Mouse (Mus musculus) kidney, embryonic 15.5 days (tissue): ENCODE data around the gene Ankfy1. TPM values are rescaled to one million over a fixed set of nuclear protein-coding genes. Genes with fewer than 3 reads are reported as not detected.

Source experiments
- ATAC-seq: fragments of 200-750 bp; cut with Nextera tagmentation; replicated peaks from 2 replicates; pipeline ENCODE4 v1.8.0; 2017; ENCODE audit warnings: moderate TSS enrichment; ENCODE audit not compliant: low FRiP score
- H3K27ac ChIP-seq: fragments of 300-500 bp; sonication (generic); 2 replicates; pipeline ENCODE4 v1.5.1; 2015; ENCODE audit warnings: mild to moderate bottlenecking, inconsistent platforms
- H3K27me3 ChIP-seq: fragments of 300-500 bp; sonication (generic); 2 replicates; pipeline ENCODE4 v1.6.1; 2015; ENCODE audit warnings: inconsistent platforms
- H3K36me3 ChIP-seq: fragments of 300-500 bp; sonication (generic); 2 replicates; pipeline ENCODE4 v1.6.1; 2015; ENCODE audit warnings: inconsistent platforms
- H3K4me1 ChIP-seq: fragments of 300-500 bp; sonication (generic); 2 replicates; pipeline ENCODE4 v1.6.1; 2015; ENCODE audit warnings: inconsistent platforms
- H3K4me2 ChIP-seq: fragments of 300-500 bp; sonication (generic); 2 replicates; pipeline ENCODE4 v1.6.1; 2015; ENCODE audit warnings: moderate library complexity, mild to moderate bottlenecking, inconsistent platforms
- H3K4me3 ChIP-seq: fragments of 300-500 bp; sonication (generic); replicated peaks from 2 replicates; pipeline ENCODE4 v1.5.1; 2015; ENCODE audit warnings: mild to moderate bottlenecking, inconsistent platforms
- H3K9ac ChIP-seq: fragments of 300-500 bp; sonication (generic); 2 replicates; pipeline ENCODE4 v1.6.1; 2015; ENCODE audit warnings: mild to moderate bottlenecking, inconsistent platforms
- H3K9me3 ChIP-seq: fragments of 300-500 bp; sonication (generic); replicated peaks from 2 replicates; pipeline ENCODE4 v1.6.1; 2016; ENCODE audit warnings: inconsistent platforms
- WGBS: fragments of 180-500 bp; shearing (Covaris S2); methylation state at CpG from one replicate; pipeline ENCODE4 v1.1.7; 2015; ENCODE audit warnings: mixed read lengths; 5-methylcytosine and 5-hydroxymethylcytosine counted together
- polyA plus RNA-seq: library from polyadenylated mRNA; unstranded; fragments of >200 nt; fragmentation: Nextera tagmentation; extraction: Ambion mirVana; gene quantifications from 2 replicates; pipeline ENCODE4 v1.2.1, GENCODE M21; 2015

Ankfy1 gene
- 23.1 and 23.7 TPM in 2 replicates for polyA plus RNA-seq

- Histone ChIP-seq H3K4me1 (peaks cover 39% of the 10 kb centered on the region), H3K27me3 (no peaks in the 10 kb centered on the region), H3K4me2 (peak within 1 kb of the TSS; percentile 81), H3K27ac (peak within 1 kb of the TSS; percentile 88), H3K36me3 (0 out of 2 replicates have a peak, but pooled peaks cover 7% of the 10 kb centered on the region), H3K9me3 (no peaks in the 10 kb centered on the region), H3K4me3 (peak within 1 kb of the TSS; percentile 69), H3K9ac (peak within 1 kb of the TSS; percentile 76)
- peak; percentile 96 for ATAC-seq
- WGBS, result under 1% methylated on average over 56 of the region's 56 CpGs
Measured at GRCm38 (mm10) chr11:72689551-72690510, at the start of gene Ankfy1. Gene Ankfy1, plus strand, starts transcription at chr11:72690006.

GRCm38 (mm10) chr11:72642730-72643129, 47.1 kb upstream of the Ankfy1 start:
- Histone ChIP-seq H3K9ac (no peak overlapping the region), H3K27ac (no peak overlapping the region), H3K36me3 (0 out of 2 replicates have a peak, but pooled peaks cover 4% of the 10 kb centered on the region), H3K27me3 (no peaks in the 10 kb centered on the region), H3K4me2 (no peak overlapping the region), H3K4me3 (no peak overlapping the region), H3K4me1 (peaks cover 8% of the 10 kb centered on the region), H3K9me3 (no peaks in the 10 kb centered on the region)
- ATAC-seq, result no peak
- 64% methylated on average over 4 of the region's 4 CpGs for WGBS

GRCm38 (mm10) chr11:72645386-72645785, 44.4 kb upstream of the Ankfy1 start:
- ATAC-seq, result no peak
- H3K9ac ChIP-seq, result no peak overlapping the region
- 29% methylated on average over 5 of the region's 5 CpGs for WGBS

GRCm38 (mm10) chr11:72650347-72650746, 39.5 kb upstream of the Ankfy1 start:
- H3K27me3 ChIP-seq, result no peaks in the 10 kb centered on the region
- no peaks in the 10 kb centered on the region for H3K9me3 ChIP-seq
- H3K4me1 ChIP-seq, result 0 out of 2 replicates have a peak, but pooled peaks cover 2% of the 10 kb centered on the region
- no peak overlapping the region for H3K4me2 ChIP-seq
- 77% methylated on average over 2 of the region's 2 CpGs for WGBS
- no peak overlapping the region for H3K4me3 ChIP-seq
- no peak for ATAC-seq
- no peaks in the 10 kb centered on the region for H3K36me3 ChIP-seq
- H3K9ac ChIP-seq, result no peak overlapping the region
- no peak overlapping the region for H3K27ac ChIP-seq

More at GRCm38 (mm10) chr11:72645386-72645785, 44.4 kb upstream of the Ankfy1 start:
- H3K9me3 ChIP-seq, result no peaks in the 10 kb centered on the region
- H3K4me1 ChIP-seq, result peaks cover 8% of the 10 kb centered on the region
- H3K27me3 ChIP-seq, result no peaks in the 10 kb centered on the region
- no peak overlapping the region for H3K27ac ChIP-seq
- H3K4me2 ChIP-seq, result no peak overlapping the region
- 0 out of 2 replicates have a peak, but pooled peaks cover 4% of the 10 kb centered on the region for H3K36me3 ChIP-seq
- no peak overlapping the region for H3K4me3 ChIP-seq

GRCm38 (mm10) chr11:72659918-72660317, 29.9 kb upstream of the Ankfy1 start:
- H3K4me3 ChIP-seq, result no peak overlapping the region
- no peak overlapping the region for H3K27ac ChIP-seq
- no peak for ATAC-seq
- H3K4me1 ChIP-seq, result no peaks in the 10 kb centered on the region
- H3K36me3 ChIP-seq, result 0 out of 2 replicates have a peak, but pooled peaks cover 2% of the 10 kb centered on the region
- H3K9ac ChIP-seq, result no peak overlapping the region
- H3K4me2 ChIP-seq, result no peak overlapping the region
- H3K9me3 ChIP-seq, result no peaks in the 10 kb centered on the region
- no peaks in the 10 kb centered on the region for H3K27me3 ChIP-seq

- Histone ChIP-seq H3K4me3 (no peak overlapping the region), H3K27me3 (no peaks in the 10 kb centered on the region), H3K36me3 (0 out of 2 replicates have a peak, but pooled peaks cover 2% of the 10 kb centered on the region), H3K27ac (no peak overlapping the region), H3K4me2 (no peak overlapping the region), H3K4me1 (no peaks in the 10 kb centered on the region), H3K9me3 (no peaks in the 10 kb centered on the region), H3K9ac (no peak overlapping the region)
- WGBS, result 96% methylated on average over 1 of the region's 1 CpGs
- ATAC-seq, result no peak
Measured at GRCm38 (mm10) chr11:72660359-72660758, 29.4 kb upstream of the Ankfy1 start.

- H3K27me3 ChIP-seq, result no peaks in the 10 kb centered on the region
- H3K9ac ChIP-seq, result no peak overlapping the region
- no peaks in the 10 kb centered on the region for H3K9me3 ChIP-seq
- 0 out of 2 replicates have a peak, but pooled peaks cover 5% of the 10 kb centered on the region for H3K36me3 ChIP-seq
- H3K27ac ChIP-seq, result no peak overlapping the region
- no peak overlapping the region for H3K4me2 ChIP-seq
- no peak overlapping the region for H3K4me3 ChIP-seq
- H3K4me1 ChIP-seq, result no peaks in the 10 kb centered on the region
- no peak for ATAC-seq
- 87% methylated on average over 4 of the region's 4 CpGs for WGBS
Measured at GRCm38 (mm10) chr11:72664641-72665040, 25.2 kb upstream of the Ankfy1 start.

- Histone ChIP-seq H3K9ac (no peak overlapping the region), H3K4me1 (no peaks in the 10 kb centered on the region), H3K4me3 (no peak overlapping the region), H3K27me3 (no peaks in the 10 kb centered on the region), H3K36me3 (0 out of 2 replicates have a peak, but pooled peaks cover 10% of the 10 kb centered on the region), H3K27ac (no peak overlapping the region), H3K4me2 (no peak overlapping the region), H3K9me3 (no peaks in the 10 kb centered on the region)
- no peak for ATAC-seq
Measured at GRCm38 (mm10) chr11:72670634-72671033, 19.2 kb upstream of the Ankfy1 start.

GRCm38 (mm10) chr11:72671294-72671988, 18.4 kb upstream of the Ankfy1 start:
- H3K4me3 ChIP-seq, result no peak overlapping the region
- WGBS, result 84% methylated on average over 6 of the region's 6 CpGs
- no peak overlapping the region for H3K4me2 ChIP-seq
- H3K27ac ChIP-seq, result no peak overlapping the region
- ATAC-seq, result no peak
- H3K27me3 ChIP-seq, result no peaks in the 10 kb centered on the region
- H3K9me3 ChIP-seq, result no peaks in the 10 kb centered on the region
- H3K36me3 ChIP-seq, result 0 out of 2 replicates have a peak, but pooled peaks cover 10% of the 10 kb centered on the region
- no peaks in the 10 kb centered on the region for H3K4me1 ChIP-seq
- no peak overlapping the region for H3K9ac ChIP-seq

GRCm38 (mm10) chr11:72672438-72672837, 17.4 kb upstream of the Ankfy1 start:
- Histone ChIP-seq H3K36me3 (0 out of 2 replicates have a peak, but pooled peaks cover 8% of the 10 kb centered on the region), H3K4me3 (no peak overlapping the region), H3K27ac (no peak overlapping the region), H3K27me3 (no peaks in the 10 kb centered on the region), H3K9ac (no peak overlapping the region), H3K4me1 (no peaks in the 10 kb centered on the region), H3K9me3 (no peaks in the 10 kb centered on the region), H3K4me2 (no peak overlapping the region)
- no peak for ATAC-seq
- WGBS, result 80% methylated on average over 1 of the region's 1 CpGs

- Histone ChIP-seq H3K27ac (no peak overlapping the region), H3K4me2 (no peak overlapping the region), H3K27me3 (no peaks in the 10 kb centered on the region), H3K4me3 (no peak overlapping the region), H3K9ac (no peak overlapping the region), H3K9me3 (no peaks in the 10 kb centered on the region), H3K4me1 (no peaks in the 10 kb centered on the region), H3K36me3 (peaks cover 9% of the 10 kb centered on the region; the same call in 1 of the 2 replicates)
- no peak for ATAC-seq
- WGBS, result 91% methylated on average over 2 of the region's 2 CpGs
Measured at GRCm38 (mm10) chr11:72675280-72675679, 14.5 kb upstream of the Ankfy1 start.

GRCm38 (mm10) chr11:72680726-72681125, 9.1 kb upstream of the Ankfy1 start:
- ATAC-seq, result no peak
- no peak overlapping the region for H3K4me3 ChIP-seq
- H3K27me3 ChIP-seq, result no peaks in the 10 kb centered on the region
- H3K9ac ChIP-seq, result no peak overlapping the region
- no peak overlapping the region for H3K27ac ChIP-seq
- H3K4me2 ChIP-seq, result no peak overlapping the region
- no peaks in the 10 kb centered on the region for H3K9me3 ChIP-seq
- H3K36me3 ChIP-seq, result peaks cover 21% of the 10 kb centered on the region
- H3K4me1 ChIP-seq, result no peaks in the 10 kb centered on the region
